Comparison of ENCODE assay signal across 18 mouse cellular contexts in the genomic region with DNA sequence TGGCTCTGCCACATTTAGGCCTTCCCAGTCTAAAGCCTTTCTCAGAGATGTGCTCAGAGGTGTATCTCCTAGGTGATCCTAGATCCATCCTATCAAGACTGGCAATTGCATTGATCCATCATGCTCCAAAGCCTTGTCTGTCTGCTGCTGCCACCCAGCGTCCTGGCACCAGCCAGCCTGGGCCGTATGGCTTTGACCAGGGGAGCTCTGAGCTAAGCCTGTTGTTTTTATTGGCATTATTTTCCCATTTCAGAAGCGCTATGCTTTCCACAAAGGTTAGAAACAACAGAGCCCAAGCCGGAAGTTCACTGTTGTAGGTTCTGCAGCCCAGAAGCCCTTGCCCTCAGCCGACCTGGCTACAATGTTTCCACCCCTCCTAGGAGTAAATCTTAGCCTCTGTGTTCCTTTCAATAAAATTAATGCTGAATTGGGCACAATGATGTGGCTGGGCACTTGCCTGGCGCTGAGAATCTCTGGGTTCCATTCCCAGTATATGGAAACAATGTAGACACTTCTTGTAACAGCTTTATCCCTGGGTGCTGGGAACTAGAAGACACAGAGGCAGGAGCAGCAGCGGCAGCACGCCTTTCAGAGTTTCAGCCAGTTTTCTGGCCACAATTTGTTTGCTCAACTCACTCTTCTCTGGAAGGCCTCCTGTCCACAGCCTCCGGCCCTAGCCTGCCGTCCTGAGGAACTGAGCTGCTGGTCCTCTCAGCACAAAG.
"Had no signal": no experiment of that assay in that cellular context is flagged by ENCODE, and none has a peak within 500 bp of the region (broad histone marks: within the 10 kb centered on the region; RNA-seq: fewer than 3 reads in every experiment).

No protein-coding gene starts in this region.

- DNase-seq: liver, postnatal 0 days; lung, adult 2 months; lung, postnatal 14 days; lung, postnatal 36 days; right cerebral cortex, postnatal 14 days; thymus, adult 18-20 months; thymus, postnatal 14 days; thymus, postnatal 36 days had no signal

- H3K4me1 ChIP-seq: lung, embryonic 15.5 days; megakaryocyte, embryonic 14.5 days; midbrain, embryonic 13.5 days; midbrain, embryonic 15.5 days; neural tube, embryonic 12.5 days had no signal

- H3K4me2 ChIP-seq: lung, embryonic 15.5 days; midbrain, embryonic 11.5 days; midbrain, embryonic 13.5 days; midbrain, embryonic 15.5 days; neural tube, embryonic 12.5 days; stomach, embryonic 15.5 days had no signal

- H3K27me3 ChIP-seq: midbrain, embryonic 13.5 days; midbrain, embryonic 15.5 days; neural tube, embryonic 12.5 days; stomach, embryonic 15.5 days had no signal

- ATAC-seq: liver, postnatal 0 days; lung, postnatal 0 days; midbrain, embryonic 13.5 days; midbrain, embryonic 15.5 days had no signal

- H3K4me3 ChIP-seq: lung, embryonic 15.5 days; megakaryocyte, embryonic 14.5 days; midbrain, embryonic 13.5 days; midbrain, embryonic 15.5 days; neural tube, embryonic 12.5 days; stomach, embryonic 15.5 days had no signal

- H3K9me3 ChIP-seq: lung, embryonic 15.5 days; midbrain, embryonic 13.5 days; midbrain, embryonic 15.5 days; neural tube, embryonic 12.5 days; stomach, embryonic 15.5 days had no signal

- H3K9ac ChIP-seq: liver, postnatal 0 days; lung, embryonic 15.5 days; midbrain, embryonic 13.5 days; midbrain, embryonic 15.5 days; neural tube, embryonic 12.5 days; stomach, embryonic 15.5 days had no signal

- H3K36me3 ChIP-seq: lung, embryonic 15.5 days; midbrain, embryonic 13.5 days; midbrain, embryonic 15.5 days; neural tube, embryonic 12.5 days; stomach, embryonic 15.5 days had no signal

- H3K27ac ChIP-seq: lung, embryonic 15.5 days; macrophage; midbrain, embryonic 13.5 days; midbrain, embryonic 15.5 days; neural tube, embryonic 12.5 days; stomach, embryonic 15.5 days; stomach, postnatal 0 days had no signal
